In genomic region chr15:95137018-95137810, GRCm38 (mm10) we compare ENCODE assay signal across 30 mouse cellular contexts.
DNase-seq lines count a peak whose midpoint lies in the region; ATAC-seq and TF ChIP-seq lines count a peak whose summit lies in the region.
"Had no signal": no experiment of that assay in that cellular context is flagged by ENCODE, and none has a peak within 500 bp of the region (broad histone marks: within the 10 kb centered on the region; RNA-seq: fewer than 3 reads in every experiment).

No protein-coding gene starts in this region.

- no peaks in the 10 kb centered on the region for H3K9me3 ChIP-seq in forebrain, embryonic 13.5 days (replicated peaks)
- H3K9me3 ChIP-seq in forebrain, embryonic 10.5 days = no peaks in the 10 kb centered on the region
- no peaks in the 10 kb centered on the region for H3K9me3 ChIP-seq in midbrain, postnatal 0 days (ENCODE audit: low read length)
- H3K9me3 ChIP-seq in midbrain, embryonic 15.5 days = no peaks in the 10 kb centered on the region
- H3K9me3 ChIP-seq in neural tube, embryonic 15.5 days (replicated peaks) = no peaks in the 10 kb centered on the region
- H3K9me3 ChIP-seq: embryonic facial prominence, embryonic 13.5 days; heart, embryonic 13.5 days; hindbrain, embryonic 12.5 days; limb, embryonic 10.5 days; liver, embryonic 15.5 days; lung, embryonic 15.5 days; neural tube, embryonic 12.5 days had no signal

- ATAC-seq in forebrain, embryonic 13.5 days = 0 out of 2 replicates have a peak, but pooled peaks have one; percentile 51
- no peak for ATAC-seq in midbrain, postnatal 0 days (ENCODE audit: low FRiP score)
- no peak for ATAC-seq in midbrain, embryonic 15.5 days (replicated peaks)
- ATAC-seq in neural tube, embryonic 15.5 days (ENCODE audit: low FRiP score) = no peak

- H3K9ac ChIP-seq in forebrain, embryonic 13.5 days = no peak overlapping the region
- 0 out of 2 replicates have a peak overlapping the region, but pooled peaks have one; percentile 2 for H3K9ac ChIP-seq in midbrain, postnatal 0 days (replicated peaks; ENCODE audit: low read length, poor library complexity, severe bottlenecking)
- no peak overlapping the region for H3K9ac ChIP-seq in midbrain, embryonic 15.5 days
- H3K9ac ChIP-seq in neural tube, embryonic 15.5 days (replicated peaks) = no peak overlapping the region
- H3K9ac ChIP-seq: embryonic facial prominence, embryonic 13.5 days; heart, embryonic 13.5 days; hindbrain, embryonic 12.5 days; liver, embryonic 15.5 days; lung, embryonic 15.5 days; neural tube, embryonic 12.5 days had no signal

- H3K36me3 ChIP-seq in forebrain, embryonic 13.5 days (ENCODE audit: poor library complexity, severe bottlenecking) = no peaks in the 10 kb centered on the region
- no peaks in the 10 kb centered on the region for H3K36me3 ChIP-seq in forebrain, embryonic 10.5 days (replicated peaks)
- no peaks in the 10 kb centered on the region for H3K36me3 ChIP-seq in midbrain, postnatal 0 days (ENCODE audit: insufficient read depth, low read length)
- H3K36me3 ChIP-seq in midbrain, embryonic 15.5 days (replicated peaks) = no peaks in the 10 kb centered on the region
- no peaks in the 10 kb centered on the region for H3K36me3 ChIP-seq in neural tube, embryonic 15.5 days
- H3K36me3 ChIP-seq: embryonic facial prominence, embryonic 13.5 days; heart, embryonic 13.5 days; hindbrain, embryonic 12.5 days; limb, embryonic 10.5 days; liver, embryonic 15.5 days; lung, embryonic 15.5 days; neural tube, embryonic 12.5 days had no signal

- WGBS in forebrain, embryonic 13.5 days = 57% methylated on average over 10 of the region's 10 CpGs
- whole genome bisulfite sequencing in forebrain, embryonic 10.5 days = 84% methylated on average over 10 of the region's 10 CpGs
- WGBS in midbrain, postnatal 0 days = 46% methylated on average over 10 of the region's 10 CpGs
- 45% methylated on average over 10 of the region's 10 CpGs for WGBS in midbrain, embryonic 15.5 days
- WGBS in neural tube, embryonic 15.5 days = 56% methylated on average over 10 of the region's 10 CpGs

- no peaks in the 10 kb centered on the region for H3K27me3 ChIP-seq in forebrain, embryonic 13.5 days
- H3K27me3 ChIP-seq in forebrain, embryonic 10.5 days (ENCODE audit: poor library complexity, severe bottlenecking) = no peaks in the 10 kb centered on the region
- no peaks in the 10 kb centered on the region for H3K27me3 ChIP-seq in midbrain, postnatal 0 days (ENCODE audit: insufficient read depth, low read length)
- no peaks in the 10 kb centered on the region for H3K27me3 ChIP-seq in midbrain, embryonic 15.5 days (replicated peaks)
- H3K27me3 ChIP-seq in neural tube, embryonic 15.5 days (replicated peaks) = no peaks in the 10 kb centered on the region
- H3K27me3 ChIP-seq: heart, embryonic 13.5 days; hindbrain, embryonic 12.5 days; liver, embryonic 15.5 days; lung, embryonic 15.5 days; megakaryocyte, embryonic 14.5 days; neural tube, embryonic 12.5 days had no signal

- 0 out of 2 replicates have a peak overlapping the region, but pooled peaks have one; percentile 12 for H3K27ac ChIP-seq in forebrain, embryonic 13.5 days
- H3K27ac ChIP-seq in forebrain, embryonic 10.5 days = no peak overlapping the region
- H3K27ac ChIP-seq in layer of hippocampus, adult 2 months = peak overlapping the region; percentile 46; the same call in 1 of the 2 replicates
- H3K27ac ChIP-seq in midbrain, postnatal 0 days (ENCODE audit: low read depth, low read length) = no peak overlapping the region
- no peak overlapping the region for H3K27ac ChIP-seq in midbrain, embryonic 15.5 days
- no peak overlapping the region for H3K27ac ChIP-seq in neural tube, embryonic 15.5 days (replicated peaks)
- H3K27ac ChIP-seq: embryonic facial prominence, embryonic 13.5 days; heart, adult 2 months; heart, embryonic 13.5 days; hindbrain, embryonic 12.5 days; limb, embryonic 10.5 days; liver, embryonic 15.5 days; lung, embryonic 15.5 days; neural tube, embryonic 12.5 days had no signal

- H3K4me1 ChIP-seq in forebrain, embryonic 13.5 days = peaks cover 14% of the 10 kb centered on the region; the same call in 1 of the 2 replicates
- no peaks in the 10 kb centered on the region for H3K4me1 ChIP-seq in forebrain, embryonic 10.5 days
- H3K4me1 ChIP-seq in midbrain, postnatal 0 days (ENCODE audit: insufficient read depth, low read length) = no peaks in the 10 kb centered on the region
- H3K4me1 ChIP-seq in midbrain, embryonic 15.5 days = peaks cover 5% of the 10 kb centered on the region; the same call in 1 of the 2 replicates
- H3K4me1 ChIP-seq in neural tube, embryonic 15.5 days = peaks cover 6% of the 10 kb centered on the region
- H3K4me1 ChIP-seq: embryonic facial prominence, embryonic 13.5 days; heart, embryonic 13.5 days; limb, embryonic 10.5 days; liver, embryonic 15.5 days; lung, embryonic 15.5 days; neural tube, embryonic 12.5 days had no signal

- no peak overlapping the region for H3K4me2 ChIP-seq in forebrain, embryonic 13.5 days
- no peak overlapping the region for H3K4me2 ChIP-seq in midbrain, postnatal 0 days (ENCODE audit: low read depth, low read length, poor library complexity, severe bottlenecking)
- no peak overlapping the region for H3K4me2 ChIP-seq in midbrain, embryonic 15.5 days
- no peak overlapping the region for H3K4me2 ChIP-seq in neural tube, embryonic 15.5 days
- H3K4me2 ChIP-seq: embryonic facial prominence, embryonic 13.5 days; heart, embryonic 13.5 days; hindbrain, embryonic 12.5 days; liver, embryonic 15.5 days; lung, embryonic 15.5 days; neural tube, embryonic 12.5 days had no signal

- no peak for TF ChIP-seq CTCF in layer of hippocampus, adult 2 months (conservative IDR thresholded peaks at IDR 0.05)
- TF ChIP-seq CTCF in midbrain, postnatal 0 days (IDR thresholded peaks at IDR 0.05) = no peak

- DNase-seq in forebrain, embryonic 10.5 days (ENCODE audit: extremely low spot score, low spot score) = no peak
- DNase-seq in layer of hippocampus, adult 2 months (ENCODE audit: low spot score in 2 of 2) = no peak
- no peak for DNase-seq in layer of hippocampus, adult 9-10 months (ENCODE audit: low spot score)
- peak; percentile 24 for DNase-seq in midbrain, postnatal 0 days (ENCODE audit: low spot score)
- peak; percentile 60 for DNase-seq in telencephalon, adult 2 months (ENCODE audit: low read depth, low spot score)
- DNase-seq: adrenal gland, postnatal 10 days; cerebellum, adult 8-10 months; cerebellum, postnatal 36 days; embryo, embryonic 11 days; gastrocnemius, postnatal 25 days; heart, adult 2 months; heart, postnatal 14 days; kidney, adult 18-20 months; kidney, postnatal 10 days; liver; lung, postnatal 36 days; retina, postnatal 1 day; thymus, postnatal 25 days had no signal

- no peak overlapping the region for H3K4me3 ChIP-seq in forebrain, embryonic 13.5 days
- H3K4me3 ChIP-seq in forebrain, embryonic 10.5 days = no peak overlapping the region
- H3K4me3 ChIP-seq in layer of hippocampus, adult 2 months = no peak overlapping the region
- H3K4me3 ChIP-seq in midbrain, postnatal 0 days (ENCODE audit: low read depth, low read length) = no peak overlapping the region
- no peak overlapping the region for H3K4me3 ChIP-seq in midbrain, embryonic 15.5 days
- no peak overlapping the region for H3K4me3 ChIP-seq in neural tube, embryonic 15.5 days (replicated peaks)
- H3K4me3 ChIP-seq: embryonic facial prominence, embryonic 13.5 days; erythroblast, embryonic 14.5 days; heart, adult 2 months; heart, embryonic 13.5 days; hindbrain, embryonic 12.5 days; limb, embryonic 10.5 days; liver, embryonic 15.5 days; lung, embryonic 15.5 days; neural tube, embryonic 12.5 days had no signal

Comparison
In these comparisons a context has a peak if more than half of its experiments do, and no peak if none do; other contexts are left out.
1. H3K27ac ChIP-seq: peak in forebrain, embryonic 13.5 days (single experiment) and layer of hippocampus, adult 2 months (single experiment); none in forebrain, embryonic 10.5 days (single experiment), midbrain, postnatal 0 days (single experiment), midbrain, embryonic 15.5 days (single experiment) and neural tube, embryonic 15.5 days (single experiment).
2. DNase-seq: peak in midbrain, postnatal 0 days (single experiment) and telencephalon, adult 2 months (single experiment); none in forebrain, embryonic 10.5 days (single experiment), layer of hippocampus, adult 2 months (0 of 2) and layer of hippocampus, adult 9-10 months (single experiment).